Mouse (Mus musculus): Measurements from ENCODE around the gene AC124108.1. TPM values are rescaled to one million over a fixed set of nuclear protein-coding genes. Genes with fewer than 3 reads are reported as not detected.

Gene AC124108.1
- total and polyA plus RNA-seq, 2 experiments from 2014 or later, result 0.54 to 3.9 TPM

GRCm38 (mm10) chr1:132195681-132196080, 4.4 kb downstream of the AC124108.1 start:
- Histone ChIP-seq H3K9ac (replicated peaks; ENCODE audit: low read length, poor library complexity, severe bottlenecking) (no peak overlapping the region), H3K27ac (ENCODE audit: low read depth, low read length) (no peak overlapping the region), H3K4me1 (ENCODE audit: insufficient read depth, low read length) (peaks cover 36% of the 10 kb centered on the region), H3K4me3 (ENCODE audit: low read depth, low read length) (no peak overlapping the region), H3K36me3 (ENCODE audit: insufficient read depth, low read length) (no peaks in the 10 kb centered on the region), H3K9me3 (ENCODE audit: low read length) (no peaks in the 10 kb centered on the region), H3K4me2 (ENCODE audit: low read depth, low read length, poor library complexity, severe bottlenecking) (no peak overlapping the region), H3K27me3 (ENCODE audit: insufficient read depth, low read length) (no peaks in the 10 kb centered on the region)
- no peak for TF ChIP-seq CTCF (IDR thresholded peaks at IDR 0.05)
- ATAC-seq (ENCODE audit: low FRiP score), result no peak
- no peak for DNase-seq (ENCODE audit: low spot score)
- WGBS, result 30% methylated on average over 5 of the region's 5 CpGs

- no peaks in the 10 kb centered on the region for H3K36me3 ChIP-seq (ENCODE audit: insufficient read depth, low read length)
- no peaks in the 10 kb centered on the region for H3K27me3 ChIP-seq (ENCODE audit: insufficient read depth, low read length)
- H3K9me3 ChIP-seq (ENCODE audit: low read length), result no peaks in the 10 kb centered on the region
- DNase-seq (ENCODE audit: low spot score), result no peak
- ATAC-seq (ENCODE audit: low FRiP score), result no peak
- H3K4me1 ChIP-seq (ENCODE audit: insufficient read depth, low read length), result peaks cover 41% of the 10 kb centered on the region
- peak overlapping the region; percentile 3; the same call in 1 of the 2 replicates for H3K9ac ChIP-seq (replicated peaks; ENCODE audit: low read length, poor library complexity, severe bottlenecking)
- H3K4me3 ChIP-seq (ENCODE audit: low read depth, low read length), result no peak overlapping the region
- no peak for TF ChIP-seq CTCF (IDR thresholded peaks at IDR 0.05)
- 13% methylated on average over 7 of the region's 7 CpGs for WGBS
- peak overlapping the region; percentile 1; the same call in 1 of the 2 replicates for H3K4me2 ChIP-seq (ENCODE audit: low read depth, low read length, poor library complexity, severe bottlenecking)
- no peak overlapping the region for H3K27ac ChIP-seq (ENCODE audit: low read depth, low read length)
Observed at GRCm38 (mm10) chr1:132196337-132196736, 5.1 kb downstream of the AC124108.1 start.

GRCm38 (mm10) chr1:132197666-132198065, 6.4 kb downstream of the AC124108.1 start:
- Histone ChIP-seq H3K4me1 (ENCODE audit: insufficient read depth, low read length) (peaks cover 47% of the 10 kb centered on the region), H3K36me3 (ENCODE audit: insufficient read depth, low read length) (no peaks in the 10 kb centered on the region), H3K9ac (replicated peaks; ENCODE audit: low read length, poor library complexity, severe bottlenecking) (0 out of 2 replicates have a peak overlapping the region, but pooled peaks have one; percentile 29), H3K4me3 (ENCODE audit: low read depth, low read length) (no peak overlapping the region), H3K27me3 (ENCODE audit: insufficient read depth, low read length) (no peaks in the 10 kb centered on the region), H3K9me3 (ENCODE audit: low read length) (no peaks in the 10 kb centered on the region), H3K27ac (ENCODE audit: low read depth, low read length) (0 out of 2 replicates have a peak overlapping the region, but pooled peaks have one; percentile 32), H3K4me2 (ENCODE audit: low read depth, low read length, poor library complexity, severe bottlenecking) (no peak overlapping the region)
- peak; percentile 26 for TF ChIP-seq CTCF (IDR thresholded peaks at IDR 0.05)
- 4% methylated on average over 9 of the region's 9 CpGs for WGBS
- no peak for DNase-seq (ENCODE audit: low spot score)
- no peak for ATAC-seq (ENCODE audit: low FRiP score)

- ATAC-seq (ENCODE audit: low FRiP score) (no peak), DNase-seq (ENCODE audit: low spot score) (no peak)
- Histone ChIP-seq H3K9me3 (ENCODE audit: low read length) (no peaks in the 10 kb centered on the region), H3K27me3 (ENCODE audit: insufficient read depth, low read length) (no peaks in the 10 kb centered on the region), H3K9ac (replicated peaks; ENCODE audit: low read length, poor library complexity, severe bottlenecking) (no peak overlapping the region), H3K27ac (ENCODE audit: low read depth, low read length) (no peak overlapping the region), H3K4me2 (ENCODE audit: low read depth, low read length, poor library complexity, severe bottlenecking) (no peak overlapping the region), H3K4me3 (ENCODE audit: low read depth, low read length) (no peak overlapping the region), H3K4me1 (ENCODE audit: insufficient read depth, low read length) (peaks cover 38% of the 10 kb centered on the region), H3K36me3 (ENCODE audit: insufficient read depth, low read length) (no peaks in the 10 kb centered on the region)
- TF ChIP-seq CTCF (IDR thresholded peaks at IDR 0.05), result no peak
- 82% methylated on average over 16 of the region's 16 CpGs for WGBS
Observed at GRCm38 (mm10) chr1:132198401-132199071, 7.3 kb downstream of the AC124108.1 start.

- TF ChIP-seq CTCF (IDR thresholded peaks at IDR 0.05), result no peak
- no peak overlapping the region for H3K4me2 ChIP-seq (ENCODE audit: low read depth, low read length, poor library complexity, severe bottlenecking)
- no peak overlapping the region for H3K4me3 ChIP-seq (ENCODE audit: low read depth, low read length)
- no peaks in the 10 kb centered on the region for H3K27me3 ChIP-seq (ENCODE audit: insufficient read depth, low read length)
- H3K36me3 ChIP-seq (ENCODE audit: insufficient read depth, low read length), result no peaks in the 10 kb centered on the region
- WGBS, result 57% methylated on average over 6 of the region's 6 CpGs
- no peak for DNase-seq (ENCODE audit: low spot score)
- no peak overlapping the region for H3K9ac ChIP-seq (replicated peaks; ENCODE audit: low read length, poor library complexity, severe bottlenecking)
- no peak for ATAC-seq (ENCODE audit: low FRiP score)
- peaks cover 31% of the 10 kb centered on the region; the same call in 1 of the 2 replicates for H3K4me1 ChIP-seq (ENCODE audit: insufficient read depth, low read length)
- H3K9me3 ChIP-seq (ENCODE audit: low read length), result no peaks in the 10 kb centered on the region
- peak overlapping the region; percentile 73; the same call in 1 of the 2 replicates for H3K27ac ChIP-seq (ENCODE audit: low read depth, low read length)
Observed at GRCm38 (mm10) chr1:132199244-132199643, 8.0 kb downstream of the AC124108.1 start.

- Histone ChIP-seq H3K9ac (replicated peaks; ENCODE audit: low read length, poor library complexity, severe bottlenecking) (no peak overlapping the region), H3K4me3 (ENCODE audit: low read depth, low read length) (peak overlapping the region; percentile 8; the same call in 1 of the 2 replicates), H3K4me2 (ENCODE audit: low read depth, low read length, poor library complexity, severe bottlenecking) (peak overlapping the region; percentile 46), H3K9me3 (ENCODE audit: low read length) (no peaks in the 10 kb centered on the region), H3K36me3 (ENCODE audit: insufficient read depth, low read length) (no peaks in the 10 kb centered on the region), H3K4me1 (ENCODE audit: insufficient read depth, low read length) (peaks cover 27% of the 10 kb centered on the region; the same call in 1 of the 2 replicates), H3K27me3 (ENCODE audit: insufficient read depth, low read length) (no peaks in the 10 kb centered on the region), H3K27ac (ENCODE audit: low read depth, low read length) (peak overlapping the region; percentile 73)
- 8% methylated on average over 12 of the region's 12 CpGs for WGBS
- TF ChIP-seq CTCF (IDR thresholded peaks at IDR 0.05), result no peak
- DNase-seq (ENCODE audit: low spot score) (peak; percentile 22), ATAC-seq (ENCODE audit: low FRiP score) (no peak)
Observed at GRCm38 (mm10) chr1:132199934-132200333, 8.7 kb downstream of the AC124108.1 start.

Measured in midbrain, postnatal 0 days (tissue).